Mouse (Mus musculus): Measurements from ENCODE around the gene Neurl1b. TPM values are rescaled to one million over a fixed set of nuclear protein-coding genes. Genes with fewer than 3 reads are reported as not detected.
A peak's percentile ranks its signal among the peaks of the same experiment; 100 is the strongest.

The Neurl1b gene
- total and polyA plus RNA-seq, 3 experiments = under 0.01 TPM; not detected in 2

DNA sequence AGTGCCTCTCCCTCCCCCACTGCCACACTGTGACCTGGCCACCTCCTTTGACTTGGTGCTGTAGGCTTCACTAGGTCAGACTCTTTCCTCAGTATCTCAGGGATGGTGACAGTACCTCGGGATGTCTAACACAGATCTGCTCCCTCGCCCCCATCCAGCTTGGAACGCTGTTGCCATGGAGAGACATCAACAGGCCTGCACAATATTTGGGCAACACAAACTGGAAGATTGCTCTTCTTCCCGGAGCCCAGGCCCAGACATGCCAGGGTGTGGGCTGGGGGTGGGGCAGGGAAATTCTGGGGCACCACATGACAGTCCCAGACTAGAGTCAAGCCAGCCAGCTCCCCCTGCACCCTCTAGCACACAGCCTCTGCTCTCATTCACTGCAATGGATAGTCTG is 64.0 kb downstream of the Neurl1b start:
- peaks cover 21% of the 10 kb centered on the region for H3K27me3 ChIP-seq (ENCODE audit: insufficient read depth, low read length)
- no peak for TF ChIP-seq CTCF (IDR thresholded peaks at IDR 0.05; ENCODE audit: low read depth, low read length)
- no peak for TF ChIP-seq POLR2AphosphoS5 (IDR thresholded peaks at IDR 0.05; ENCODE audit: insufficient replicate concordance, low read depth, low read length)
- TF ChIP-seq GATA1 (IDR thresholded peaks at IDR 0.05; ENCODE audit: borderline replicate concordance, low read length) = no peak
- no peak for TF ChIP-seq TAL1 (conservative IDR thresholded peaks at IDR 0.05; ENCODE audit: low read depth, low read length)
- TF ChIP-seq GATA2 (IDR thresholded peaks at IDR 0.05; ENCODE audit: borderline replicate concordance, low read depth, low read length) = no peak
- ATAC-seq (ENCODE audit: extremely low read depth, insufficient number of reproducible peaks, low FRiP score, poor library complexity, severe bottlenecking) (no peak), DNase-seq (ENCODE audit: low spot score) (no peak)
- H3K4me1 ChIP-seq (ENCODE audit: insufficient read depth, low read depth, low read length) = peaks cover 18% of the 10 kb centered on the region
- H3K9me3 ChIP-seq (replicated peaks) = no peaks in the 10 kb centered on the region
- H3K4me3 ChIP-seq (ENCODE audit: low read depth, low read length) = no peak overlapping the region
- H3K36me3 ChIP-seq (replicated peaks) = no peaks in the 10 kb centered on the region

DNA sequence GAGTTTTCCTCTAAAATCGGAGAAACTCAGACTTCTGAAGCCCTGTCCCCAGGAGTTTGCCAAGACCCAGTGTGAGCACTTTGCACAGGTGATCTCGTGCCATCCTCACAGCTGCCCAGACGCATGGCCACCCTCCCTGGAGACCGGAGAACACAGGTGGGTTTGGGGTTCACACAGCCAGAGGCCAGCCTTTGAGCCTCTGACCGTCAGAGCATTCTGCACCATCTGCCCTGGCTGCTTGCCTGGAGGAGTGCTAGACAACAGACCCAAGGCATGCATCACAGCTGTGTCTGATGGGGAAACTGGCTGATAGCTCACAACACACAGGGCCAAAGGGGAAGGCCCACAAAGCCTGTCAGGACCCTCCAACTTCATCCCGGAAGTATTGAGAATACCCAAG is 65.0 kb downstream of the Neurl1b start:
- H3K27me3 ChIP-seq (ENCODE audit: insufficient read depth, low read length) = peaks cover 16% of the 10 kb centered on the region
- H3K4me3 ChIP-seq (ENCODE audit: low read depth, low read length) = no peak overlapping the region
- ATAC-seq (ENCODE audit: extremely low read depth, insufficient number of reproducible peaks, low FRiP score, poor library complexity, severe bottlenecking) (no peak), DNase-seq (ENCODE audit: low spot score) (no peak)
- no peaks in the 10 kb centered on the region for H3K36me3 ChIP-seq (replicated peaks)
- TF ChIP-seq CTCF (IDR thresholded peaks at IDR 0.05; ENCODE audit: low read depth, low read length) (no peak), POLR2AphosphoS5 (IDR thresholded peaks at IDR 0.05; ENCODE audit: insufficient replicate concordance, low read depth, low read length) (no peak), GATA1 (IDR thresholded peaks at IDR 0.05; ENCODE audit: borderline replicate concordance, low read length) (no peak), TAL1 (conservative IDR thresholded peaks at IDR 0.05; ENCODE audit: low read depth, low read length) (no peak), GATA2 (IDR thresholded peaks at IDR 0.05; ENCODE audit: borderline replicate concordance, low read depth, low read length) (no peak)
- H3K9me3 ChIP-seq (replicated peaks) = no peaks in the 10 kb centered on the region
- H3K4me1 ChIP-seq (ENCODE audit: insufficient read depth, low read depth, low read length) = peaks cover 18% of the 10 kb centered on the region

DNA sequence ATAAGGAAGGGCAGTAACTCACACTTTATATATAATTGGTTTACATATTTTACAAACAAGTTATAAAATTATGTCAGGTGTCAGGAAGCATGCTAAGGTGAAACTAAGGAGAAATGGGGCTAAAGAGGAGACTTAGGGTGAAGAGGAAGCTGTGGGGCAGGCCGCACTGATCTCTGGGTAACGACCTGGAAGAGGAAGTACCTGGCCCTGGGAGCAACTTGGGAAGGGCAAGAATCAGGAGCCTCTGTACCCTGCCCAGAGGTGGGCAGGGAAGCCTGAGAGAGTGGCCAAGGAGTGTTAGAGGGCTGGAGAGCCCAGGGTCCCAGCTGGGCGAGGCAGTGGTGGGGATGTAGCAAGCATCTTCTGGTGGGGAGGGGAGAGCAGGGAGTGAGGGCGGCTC is 66.3 kb downstream of the Neurl1b start:
- ATAC-seq (ENCODE audit: extremely low read depth, insufficient number of reproducible peaks, low FRiP score, poor library complexity, severe bottlenecking) = no peak
- no peak for TF ChIP-seq GATA1 (IDR thresholded peaks at IDR 0.05; ENCODE audit: borderline replicate concordance, low read length)
- TF ChIP-seq CTCF (IDR thresholded peaks at IDR 0.05; ENCODE audit: low read depth, low read length) = no peak
- TF ChIP-seq POLR2AphosphoS5 (IDR thresholded peaks at IDR 0.05; ENCODE audit: insufficient replicate concordance, low read depth, low read length) = no peak
- no peak for TF ChIP-seq GATA2 (IDR thresholded peaks at IDR 0.05; ENCODE audit: borderline replicate concordance, low read depth, low read length)
- TF ChIP-seq TAL1 (conservative IDR thresholded peaks at IDR 0.05; ENCODE audit: low read depth, low read length) = no peak
- DNase-seq (ENCODE audit: low spot score) = peak; percentile 51

DNA sequence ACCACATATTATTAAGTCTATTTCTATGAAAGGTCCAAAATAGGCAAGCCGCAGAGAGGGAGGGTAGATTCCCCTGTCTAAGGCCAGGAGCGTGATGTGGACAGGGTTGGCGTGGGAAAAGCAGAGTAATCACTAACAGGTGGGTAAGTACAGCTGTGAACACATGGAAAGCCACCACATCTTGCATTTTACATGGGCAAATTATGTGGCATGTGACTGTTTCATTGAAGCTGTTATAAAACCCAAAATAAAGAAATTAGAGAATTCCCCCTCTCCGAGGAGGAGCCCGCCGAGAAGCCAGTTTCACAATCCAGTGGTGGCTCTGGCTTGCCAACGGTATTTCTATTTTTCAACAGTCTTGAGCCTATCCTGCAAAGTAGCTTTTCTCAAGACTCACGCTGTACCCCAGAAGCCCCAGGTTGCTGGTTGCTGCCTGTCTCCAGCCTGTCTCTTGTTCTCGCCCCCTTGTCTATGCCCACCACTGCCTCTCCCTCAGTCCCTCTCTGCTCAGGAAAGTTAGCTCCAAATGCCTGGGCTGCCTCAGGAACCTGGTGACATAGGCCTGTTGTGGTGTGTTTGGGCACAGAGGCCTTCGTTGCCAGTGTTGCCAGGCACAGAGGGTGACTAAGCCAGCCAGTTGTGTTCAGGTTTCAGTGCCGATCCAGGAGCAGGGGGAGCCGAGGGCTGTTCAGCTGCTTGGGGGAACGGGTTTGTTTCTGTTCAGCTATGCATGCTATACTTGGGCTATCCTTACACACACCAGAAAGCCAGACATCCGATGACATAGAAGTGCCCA is 70.2 kb downstream of the Neurl1b start:
- Histone ChIP-seq H3K36me3 (replicated peaks) (no peaks in the 10 kb centered on the region), H3K27me3 (ENCODE audit: insufficient read depth, low read length) (peaks cover 28% of the 10 kb centered on the region), H3K4me1 (ENCODE audit: insufficient read depth, low read depth, low read length) (peaks cover 15% of the 10 kb centered on the region), H3K4me3 (ENCODE audit: low read depth, low read length) (no peak overlapping the region), H3K9me3 (replicated peaks) (no peaks in the 10 kb centered on the region)
- TF ChIP-seq TAL1 (conservative IDR thresholded peaks at IDR 0.05; ENCODE audit: low read depth, low read length) (no peak), CTCF (IDR thresholded peaks at IDR 0.05; ENCODE audit: low read depth, low read length) (no peak), GATA2 (IDR thresholded peaks at IDR 0.05; ENCODE audit: borderline replicate concordance, low read depth, low read length) (no peak), POLR2AphosphoS5 (IDR thresholded peaks at IDR 0.05; ENCODE audit: insufficient replicate concordance, low read depth, low read length) (no peak), GATA1 (IDR thresholded peaks at IDR 0.05; ENCODE audit: borderline replicate concordance, low read length) (no peak)
- DNase-seq (ENCODE audit: low spot score) = no peak
- ATAC-seq (ENCODE audit: extremely low read depth, insufficient number of reproducible peaks, low FRiP score, poor library complexity, severe bottlenecking) = no peak

More for the DNA sequence above, 66.3 kb downstream of the Neurl1b start:
- peaks cover 20% of the 10 kb centered on the region for H3K4me1 ChIP-seq (ENCODE audit: insufficient read depth, low read depth, low read length)
- H3K9me3 ChIP-seq (replicated peaks) = no peaks in the 10 kb centered on the region
- peaks cover 21% of the 10 kb centered on the region for H3K27me3 ChIP-seq (ENCODE audit: insufficient read depth, low read length)
- H3K4me3 ChIP-seq (ENCODE audit: low read depth, low read length) = peak overlapping the region; percentile 66
- no peaks in the 10 kb centered on the region for H3K36me3 ChIP-seq (replicated peaks)

DNA sequence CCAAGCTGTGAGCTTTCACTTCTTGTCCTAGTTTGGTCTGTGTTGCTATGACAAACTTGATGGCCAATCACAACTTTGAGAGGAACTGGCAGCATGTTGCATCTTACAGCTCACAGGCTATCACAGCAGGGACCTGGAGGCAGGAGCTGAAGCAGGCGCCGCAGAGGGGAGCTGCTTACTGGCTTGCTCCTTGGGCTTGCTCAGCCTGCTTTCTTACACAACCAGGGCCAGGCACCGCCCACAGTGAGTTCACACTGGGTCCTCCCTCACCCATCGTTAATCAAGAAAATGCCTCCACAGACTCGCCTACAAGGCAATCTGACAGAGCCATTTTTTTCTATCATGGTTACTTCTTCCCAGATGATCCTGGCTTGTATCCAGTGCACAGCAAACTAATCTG is 72.6 kb downstream of the Neurl1b start:
- Histone ChIP-seq H3K4me3 (ENCODE audit: low read depth, low read length) (no peak overlapping the region), H3K36me3 (replicated peaks) (no peaks in the 10 kb centered on the region), H3K27me3 (ENCODE audit: insufficient read depth, low read length) (peaks cover 41% of the 10 kb centered on the region), H3K9me3 (replicated peaks) (peaks cover 3% of the 10 kb centered on the region), H3K4me1 (ENCODE audit: insufficient read depth, low read depth, low read length) (peaks cover 2% of the 10 kb centered on the region; the same call in 1 of the 2 replicates)
- DNase-seq (ENCODE audit: low spot score) = no peak
- no peak for TF ChIP-seq GATA2 (IDR thresholded peaks at IDR 0.05; ENCODE audit: borderline replicate concordance, low read depth, low read length)
- no peak for TF ChIP-seq TAL1 (conservative IDR thresholded peaks at IDR 0.05; ENCODE audit: low read depth, low read length)
- TF ChIP-seq POLR2AphosphoS5 (IDR thresholded peaks at IDR 0.05; ENCODE audit: insufficient replicate concordance, low read depth, low read length) = no peak
- no peak for TF ChIP-seq CTCF (IDR thresholded peaks at IDR 0.05; ENCODE audit: low read depth, low read length)
- TF ChIP-seq GATA1 (IDR thresholded peaks at IDR 0.05; ENCODE audit: borderline replicate concordance, low read length) = no peak
- no peak for ATAC-seq (ENCODE audit: extremely low read depth, insufficient number of reproducible peaks, low FRiP score, poor library complexity, severe bottlenecking)

DNA sequence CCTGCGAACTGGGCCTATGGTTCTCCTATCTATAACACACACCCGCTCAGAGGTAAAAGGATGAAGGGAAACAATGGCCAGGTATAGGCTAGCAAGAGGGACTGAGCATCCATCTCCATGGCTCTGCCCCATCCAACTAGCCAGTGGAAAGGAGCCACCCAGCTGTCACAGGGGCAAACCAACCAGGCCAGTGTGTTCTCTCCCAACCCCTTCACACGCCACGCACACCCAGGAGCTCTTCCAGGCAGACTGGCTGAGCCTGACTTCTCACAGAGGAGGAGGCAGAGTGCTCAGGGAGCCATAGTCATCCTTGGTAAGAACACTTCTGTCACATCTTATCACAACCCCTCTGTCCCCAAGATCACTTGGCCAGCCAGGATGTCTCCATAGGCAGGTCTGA is 73.3 kb downstream of the Neurl1b start:
- ATAC-seq (ENCODE audit: extremely low read depth, insufficient number of reproducible peaks, low FRiP score, poor library complexity, severe bottlenecking) (no peak), DNase-seq (ENCODE audit: low spot score) (no peak)
- Histone ChIP-seq H3K36me3 (replicated peaks) (no peaks in the 10 kb centered on the region), H3K27me3 (ENCODE audit: insufficient read depth, low read length) (peaks cover 41% of the 10 kb centered on the region), H3K4me3 (ENCODE audit: low read depth, low read length) (no peak overlapping the region), H3K9me3 (replicated peaks) (peaks cover 9% of the 10 kb centered on the region), H3K4me1 (ENCODE audit: insufficient read depth, low read depth, low read length) (peaks cover 2% of the 10 kb centered on the region; the same call in 1 of the 2 replicates)
- TF ChIP-seq CTCF (IDR thresholded peaks at IDR 0.05; ENCODE audit: low read depth, low read length) (no peak), GATA2 (IDR thresholded peaks at IDR 0.05; ENCODE audit: borderline replicate concordance, low read depth, low read length) (no peak), GATA1 (IDR thresholded peaks at IDR 0.05; ENCODE audit: borderline replicate concordance, low read length) (no peak), TAL1 (conservative IDR thresholded peaks at IDR 0.05; ENCODE audit: low read depth, low read length) (no peak), POLR2AphosphoS5 (IDR thresholded peaks at IDR 0.05; ENCODE audit: insufficient replicate concordance, low read depth, low read length) (no peak)
